12 mouse cellular contexts compared by ENCODE assay signal in the genomic region with DNA sequence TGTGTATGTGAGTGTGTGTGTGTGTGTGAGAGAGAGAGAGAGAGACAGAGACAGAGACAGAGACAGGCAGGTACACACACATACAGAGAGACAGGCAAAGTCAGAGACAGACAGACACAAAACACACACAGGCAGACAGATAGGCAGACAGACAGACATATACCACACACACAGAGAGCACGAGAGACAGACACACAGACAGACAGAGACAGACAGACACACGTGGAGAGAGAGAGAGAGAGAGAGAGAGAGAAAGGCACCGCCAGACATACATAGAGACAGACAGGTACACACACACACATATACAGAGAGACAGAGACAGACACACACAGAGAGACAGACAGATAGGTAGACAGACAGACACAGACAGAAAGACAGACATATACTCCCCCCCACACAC.
A peak's percentile ranks its signal among the peaks of the same experiment; 100 is the strongest.
DNase-seq lines count a peak whose midpoint lies in the region; ATAC-seq and TF ChIP-seq lines count a peak whose summit lies in the region.
"Had no signal": no experiment of that assay in that cellular context is flagged by ENCODE, and none has a peak within 500 bp of the region (broad histone marks: within the 10 kb centered on the region; RNA-seq: fewer than 3 reads in every experiment).

No protein-coding gene starts in this region.

- H3K36me3 ChIP-seq in heart, embryonic 13.5 days = no peaks in the 10 kb centered on the region
- H3K36me3 ChIP-seq in heart, embryonic 11.5 days (ENCODE audit: control insufficient read depth, insufficient read depth, low read length) = no peaks in the 10 kb centered on the region
- H3K36me3 ChIP-seq in kidney, embryonic 16.5 days (ENCODE audit: insufficient read depth, low read length) = no peaks in the 10 kb centered on the region
- H3K36me3 ChIP-seq in limb, embryonic 13.5 days = no peaks in the 10 kb centered on the region
- no peaks in the 10 kb centered on the region for H3K36me3 ChIP-seq in liver, embryonic 16.5 days (ENCODE audit: control insufficient read depth, insufficient read depth)
- no peaks in the 10 kb centered on the region for H3K36me3 ChIP-seq in thymus, adult 2 months (ENCODE audit: control insufficient read depth, insufficient read depth, low read length)
- H3K36me3 ChIP-seq: embryonic facial prominence, embryonic 13.5 days; midbrain, embryonic 15.5 days had no signal

- H3K9me3 ChIP-seq in heart, embryonic 13.5 days = no peaks in the 10 kb centered on the region
- no peaks in the 10 kb centered on the region for H3K9me3 ChIP-seq in heart, embryonic 11.5 days (replicated peaks; ENCODE audit: control insufficient read depth, low read length)
- no peaks in the 10 kb centered on the region for H3K9me3 ChIP-seq in kidney, embryonic 16.5 days (ENCODE audit: low read length)
- H3K9me3 ChIP-seq in limb, embryonic 13.5 days = no peaks in the 10 kb centered on the region
- no peaks in the 10 kb centered on the region for H3K9me3 ChIP-seq in liver, embryonic 16.5 days (replicated peaks; ENCODE audit: control insufficient read depth, low read length)
- H3K9me3 ChIP-seq: embryonic facial prominence, embryonic 13.5 days; midbrain, embryonic 15.5 days had no signal

- peak overlapping the region; percentile 53; the same call in 1 of the 2 replicates for H3K27ac ChIP-seq in heart, embryonic 13.5 days (replicated peaks)
- no peak overlapping the region for H3K27ac ChIP-seq in heart, embryonic 11.5 days (ENCODE audit: low read depth, low read length)
- H3K27ac ChIP-seq in kidney, embryonic 16.5 days (ENCODE audit: low read length) = no peak overlapping the region
- no peak overlapping the region for H3K27ac ChIP-seq in limb, embryonic 13.5 days
- peak overlapping the region; percentile 29; the same call in 1 of the 2 replicates for H3K27ac ChIP-seq in liver, embryonic 16.5 days (ENCODE audit: low read length)
- H3K27ac ChIP-seq in thymus, adult 2 months (ENCODE audit: control insufficient read depth, insufficient read depth, low read length) = no peak overlapping the region
- H3K27ac ChIP-seq: embryonic facial prominence, embryonic 13.5 days; midbrain, embryonic 15.5 days had no signal

- H3K27me3 ChIP-seq in heart, embryonic 13.5 days (replicated peaks) = no peaks in the 10 kb centered on the region
- H3K27me3 ChIP-seq in heart, embryonic 11.5 days (ENCODE audit: control insufficient read depth, insufficient read depth, low read length) = no peaks in the 10 kb centered on the region
- no peaks in the 10 kb centered on the region for H3K27me3 ChIP-seq in kidney, embryonic 16.5 days (ENCODE audit: insufficient read depth, low read length)
- H3K27me3 ChIP-seq in limb, embryonic 13.5 days = no peaks in the 10 kb centered on the region
- H3K27me3 ChIP-seq in liver, embryonic 16.5 days (ENCODE audit: control insufficient read depth, insufficient read depth, low read depth, low read length) = no peaks in the 10 kb centered on the region
- no peaks in the 10 kb centered on the region for H3K27me3 ChIP-seq in thymus, adult 2 months (ENCODE audit: control insufficient read depth, insufficient read depth, low read length)
- H3K27me3 ChIP-seq: embryonic facial prominence, embryonic 13.5 days; midbrain, embryonic 15.5 days; Patski had no signal

- H3K4me1 ChIP-seq in heart, embryonic 13.5 days = peaks cover 35% of the 10 kb centered on the region
- H3K4me1 ChIP-seq in heart, embryonic 11.5 days (ENCODE audit: control insufficient read depth, insufficient read depth, low read length) = peaks cover 21% of the 10 kb centered on the region
- H3K4me1 ChIP-seq in kidney, embryonic 16.5 days (ENCODE audit: insufficient read depth, low read length) = peaks cover 10% of the 10 kb centered on the region
- peaks cover 26% of the 10 kb centered on the region for H3K4me1 ChIP-seq in limb, embryonic 13.5 days
- H3K4me1 ChIP-seq in liver, embryonic 16.5 days (ENCODE audit: control insufficient read depth, low read depth, low read length) = peaks cover 21% of the 10 kb centered on the region
- peaks cover 9% of the 10 kb centered on the region; the same call in 1 of the 2 replicates for H3K4me1 ChIP-seq in thymus, adult 2 months (replicated peaks; ENCODE audit: control insufficient read depth, insufficient read depth, low read length)

- TF ChIP-seq CTCF in thymus, adult 2 months (IDR thresholded peaks at IDR 0.05; ENCODE audit: borderline replicate concordance, control insufficient read depth, extremely low read depth, insufficient read depth, low read length, poor library complexity) = no peak

- WGBS in heart, embryonic 13.5 days = 71% methylated on average over 3 of the region's 3 CpGs
- 74% methylated on average over 3 of the region's 3 CpGs for WGBS in heart, embryonic 11.5 days (ENCODE audit: insufficient replicate concordance)
- WGBS in kidney, embryonic 16.5 days = 79% methylated on average over 3 of the region's 3 CpGs
- 87% methylated on average over 3 of the region's 3 CpGs for WGBS in limb, embryonic 13.5 days
- WGBS in liver, embryonic 16.5 days (ENCODE audit: insufficient replicate concordance) = 74% methylated on average over 3 of the region's 3 CpGs
- WGBS in thymus, adult 2 months = 86% methylated on average over 3 of the region's 3 CpGs

- TF ChIP-seq POLR2A in thymus, adult 2 months (IDR thresholded peaks at IDR 0.05; ENCODE audit: control insufficient read depth, extremely low read depth, insufficient read depth, low read length, poor library complexity) = no peak

- ATAC-seq in heart, embryonic 13.5 days (ENCODE audit: extremely low read depth, insufficient number of reproducible peaks, low FRiP score, low TSS enrichment) = no peak
- ATAC-seq in heart, embryonic 11.5 days (replicated peaks; ENCODE audit: insufficient number of reproducible peaks, low FRiP score, low TSS enrichment) = no peak
- ATAC-seq in kidney, embryonic 16.5 days (ENCODE audit: low FRiP score, low TSS enrichment) = peak; percentile 14; the same call in 1 of the 2 replicates
- ATAC-seq in limb, embryonic 13.5 days (ENCODE audit: low FRiP score, low read depth) = no peak
- no peak for ATAC-seq in liver, embryonic 16.5 days (ENCODE audit: low read depth)
- ATAC-seq: hindbrain, embryonic 16.5 days; midbrain, embryonic 15.5 days had no signal

- 0 out of 2 replicates have a peak overlapping the region, but pooled peaks have one; percentile 54 for H3K9ac ChIP-seq in heart, embryonic 13.5 days
- no peak overlapping the region for H3K9ac ChIP-seq in heart, embryonic 11.5 days (ENCODE audit: low read depth, low read length)
- H3K9ac ChIP-seq in kidney, embryonic 16.5 days (replicated peaks; ENCODE audit: low read length) = no peak overlapping the region
- H3K9ac ChIP-seq in limb, embryonic 13.5 days = 0 out of 2 replicates have a peak overlapping the region, but pooled peaks have one; percentile 1
- H3K9ac ChIP-seq in liver, embryonic 16.5 days (ENCODE audit: low read depth, low read length) = no peak overlapping the region
- H3K9ac ChIP-seq: embryonic facial prominence, embryonic 13.5 days; lung, embryonic 14.5 days; midbrain, embryonic 15.5 days had no signal

- H3K4me2 ChIP-seq in heart, embryonic 13.5 days = no peak overlapping the region
- no peak overlapping the region for H3K4me2 ChIP-seq in heart, embryonic 11.5 days
- H3K4me2 ChIP-seq in kidney, embryonic 16.5 days (replicated peaks; ENCODE audit: low read depth, low read length) = no peak overlapping the region
- H3K4me2 ChIP-seq in limb, embryonic 13.5 days (replicated peaks) = no peak overlapping the region
- no peak overlapping the region for H3K4me2 ChIP-seq in liver, embryonic 16.5 days (ENCODE audit: low read depth, low read length)
- H3K4me2 ChIP-seq: embryonic facial prominence, embryonic 13.5 days; lung, embryonic 14.5 days; midbrain, embryonic 15.5 days had no signal

- DNase-seq in kidney, adult 8-10 months = no peak
- no peak for DNase-seq in thymus, adult 2 months

- no peak overlapping the region for H3K4me3 ChIP-seq in heart, embryonic 13.5 days
- no peak overlapping the region for H3K4me3 ChIP-seq in heart, embryonic 11.5 days (ENCODE audit: low read depth, low read length)
- H3K4me3 ChIP-seq in kidney, embryonic 16.5 days (ENCODE audit: low read length) = no peak overlapping the region
- no peak overlapping the region for H3K4me3 ChIP-seq in limb, embryonic 13.5 days
- no peak overlapping the region for H3K4me3 ChIP-seq in liver, embryonic 16.5 days (ENCODE audit: low read depth, low read length)
- no peak overlapping the region for H3K4me3 ChIP-seq in thymus, adult 2 months (ENCODE audit: control insufficient read depth, insufficient read depth, low read length)
- H3K4me3 ChIP-seq: embryonic facial prominence, embryonic 13.5 days; midbrain, embryonic 15.5 days had no signal

Comparison
In these comparisons a context has a peak if more than half of its experiments do, and no peak if none do; other contexts are left out.
1. H3K27ac ChIP-seq: peak in heart, embryonic 13.5 days (single experiment) and liver, embryonic 16.5 days (single experiment); none in heart, embryonic 11.5 days (single experiment), kidney, embryonic 16.5 days (single experiment), limb, embryonic 13.5 days (single experiment) and thymus, adult 2 months (single experiment).
2. H3K9ac ChIP-seq: peak in heart, embryonic 13.5 days (single experiment) and limb, embryonic 13.5 days (single experiment); none in heart, embryonic 11.5 days (single experiment), kidney, embryonic 16.5 days (single experiment) and liver, embryonic 16.5 days (single experiment).